Mouse (Mus musculus) heart, embryonic 16.5 days (tissue): ENCODE data around the gene Cadm2. TPM values are rescaled to one million over a fixed set of nuclear protein-coding genes. Genes with fewer than 3 reads are reported as not detected.

Experiments used
- ATAC-seq: fragments of 200-750 bp; cut with Nextera tagmentation; replicated peaks from 2 replicates; pipeline ENCODE4 v1.8.0; 2017; ENCODE audit warnings: moderate number of reproducible peaks; ENCODE audit not compliant: insufficient read depth, low FRiP score; ENCODE audit errors: extremely low read depth
- H3K27ac ChIP-seq: fragments of 300-500 bp; sonication (generic); 2 replicates; pipeline ENCODE4 v1.5.1; 2014; ENCODE audit warnings: mild to moderate bottlenecking, low read length, control low read depth, moderate library complexity
- H3K27me3 ChIP-seq: fragments of 300-500 bp; sonication (generic); 2 replicates; pipeline ENCODE4 v1.6.1; 2014; ENCODE audit warnings: low read length, mixed read lengths; ENCODE audit not compliant: control insufficient read depth, insufficient read depth
- H3K36me3 ChIP-seq: fragments of 300-500 bp; sonication (generic); 2 replicates; pipeline ENCODE4 v1.6.1; 2014; ENCODE audit not compliant: control insufficient read depth, insufficient read depth
- H3K4me1 ChIP-seq: fragments of 300-500 bp; sonication (generic); 2 replicates; pipeline ENCODE4 v1.6.1; 2014; ENCODE audit warnings: low read length, mixed read lengths; ENCODE audit not compliant: control insufficient read depth, insufficient read depth
- H3K4me2 ChIP-seq: fragments of 300-500 bp; sonication (generic); 2 replicates; pipeline ENCODE4 v1.6.1; 2014; ENCODE audit warnings: low read depth, mild to moderate bottlenecking, control low read depth, low read length
- H3K4me3 ChIP-seq: fragments of 300-500 bp; sonication (generic); 2 replicates; pipeline ENCODE4 v1.5.1; 2014; ENCODE audit warnings: mild to moderate bottlenecking, control low read depth, low read length
- H3K9ac ChIP-seq: fragments of 300-500 bp; sonication (generic); 2 replicates; pipeline ENCODE4 v1.6.1; 2014; ENCODE audit warnings: low read length, control low read depth
- H3K9me3 ChIP-seq: fragments of 300-500 bp; sonication (generic); replicated peaks from 2 replicates; pipeline ENCODE4 v1.6.1; 2016; ENCODE audit warnings: low read length; ENCODE audit not compliant: control insufficient read depth
- WGBS: fragments of 180-500 bp; shearing (Covaris S2); extraction: QIAGEN DNeasy Blood & Tissue Kit; methylation state at CpG from one replicate; pipeline ENCODE4 v1.1.7; 2014; 5-methylcytosine and 5-hydroxymethylcytosine counted together
- polyA plus RNA-seq: library from polyadenylated mRNA; unstranded; fragments of >200 nt; fragmentation: Nextera tagmentation; extraction: Ambion mirVana; gene quantifications from 2 replicates; pipeline ENCODE4 v1.2.1, GENCODE M21; 2015

Gene Cadm2
- polyA plus RNA-seq, 1 experiment from 2014 or later = 0.20 TPM

GRCm38 (mm10) chr16:67410482-67410881, 210.2 kb downstream of the Cadm2 start:
- H3K4me2 ChIP-seq = no peak overlapping the region
- H3K27me3 ChIP-seq = no peaks in the 10 kb centered on the region
- H3K4me3 ChIP-seq = no peak overlapping the region
- WGBS = 67% methylated on average over 2 of the region's 2 CpGs
- H3K36me3 ChIP-seq = no peaks in the 10 kb centered on the region
- H3K27ac ChIP-seq = no peak overlapping the region
- H3K9me3 ChIP-seq = no peaks in the 10 kb centered on the region
- no peaks in the 10 kb centered on the region for H3K4me1 ChIP-seq
- no peak for ATAC-seq
- H3K9ac ChIP-seq = no peak overlapping the region

GRCm38 (mm10) chr16:67367745-67368144, 253.0 kb downstream of the Cadm2 start:
- no peaks in the 10 kb centered on the region for H3K4me1 ChIP-seq
- WGBS = 67% methylated on average over 2 of the region's 2 CpGs
- H3K4me3 ChIP-seq = no peak overlapping the region
- no peaks in the 10 kb centered on the region for H3K36me3 ChIP-seq
- H3K4me2 ChIP-seq = no peak overlapping the region
- no peak overlapping the region for H3K9ac ChIP-seq
- H3K9me3 ChIP-seq = no peaks in the 10 kb centered on the region
- H3K27ac ChIP-seq = no peak overlapping the region
- H3K27me3 ChIP-seq = no peaks in the 10 kb centered on the region
- ATAC-seq = no peak

DNA sequence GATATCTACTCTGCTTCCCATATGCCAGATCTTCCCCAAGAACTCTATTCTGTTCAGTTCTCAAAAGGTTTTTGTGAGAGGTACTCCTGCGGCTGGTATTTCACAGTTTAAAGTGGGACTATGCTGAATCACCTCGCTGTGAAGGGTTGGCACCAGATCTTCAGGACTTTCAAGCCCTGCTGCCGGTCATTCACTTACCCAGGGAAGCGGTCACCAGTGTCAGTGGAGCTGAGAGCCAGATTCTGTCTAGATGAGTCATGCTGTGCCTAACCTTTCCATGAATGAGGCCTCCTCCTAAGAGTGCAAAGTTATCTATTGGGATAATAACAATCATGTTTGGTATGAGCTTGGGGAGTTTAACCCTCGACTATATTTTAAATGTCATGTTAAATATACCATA, 272.7 kb downstream of the Cadm2 start:
- Histone ChIP-seq H3K4me3 (no peak overlapping the region), H3K9me3 (no peaks in the 10 kb centered on the region), H3K36me3 (no peaks in the 10 kb centered on the region), H3K9ac (no peak overlapping the region), H3K27me3 (no peaks in the 10 kb centered on the region), H3K27ac (no peak overlapping the region), H3K4me2 (no peak overlapping the region), H3K4me1 (no peaks in the 10 kb centered on the region)
- no peak for ATAC-seq
- 66% methylated on average over 5 of the region's 5 CpGs for WGBS

DNA sequence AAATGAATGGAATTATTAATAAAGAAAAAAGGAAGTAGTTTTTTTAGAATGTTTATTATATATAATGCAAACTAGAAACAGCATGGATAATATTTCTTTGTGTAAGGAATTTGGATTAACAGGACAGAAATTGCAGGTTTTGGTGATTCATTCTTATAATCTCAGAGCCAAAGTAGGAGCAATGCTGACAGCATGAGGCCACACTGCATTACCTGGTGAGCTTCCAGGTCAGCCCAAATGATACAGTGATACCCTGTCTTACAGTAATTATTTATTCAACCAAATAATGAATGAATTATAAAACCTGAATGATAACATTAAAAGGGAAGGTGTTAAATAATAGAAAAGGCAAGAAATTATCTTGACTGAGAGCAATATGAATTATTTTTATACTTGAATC, 273.1 kb downstream of the Cadm2 start:
- Histone ChIP-seq H3K36me3 (no peaks in the 10 kb centered on the region), H3K9ac (no peak overlapping the region), H3K4me1 (no peaks in the 10 kb centered on the region), H3K9me3 (no peaks in the 10 kb centered on the region), H3K4me3 (no peak overlapping the region), H3K27me3 (no peaks in the 10 kb centered on the region), H3K4me2 (no peak overlapping the region), H3K27ac (no peak overlapping the region)
- no peak for ATAC-seq

DNA sequence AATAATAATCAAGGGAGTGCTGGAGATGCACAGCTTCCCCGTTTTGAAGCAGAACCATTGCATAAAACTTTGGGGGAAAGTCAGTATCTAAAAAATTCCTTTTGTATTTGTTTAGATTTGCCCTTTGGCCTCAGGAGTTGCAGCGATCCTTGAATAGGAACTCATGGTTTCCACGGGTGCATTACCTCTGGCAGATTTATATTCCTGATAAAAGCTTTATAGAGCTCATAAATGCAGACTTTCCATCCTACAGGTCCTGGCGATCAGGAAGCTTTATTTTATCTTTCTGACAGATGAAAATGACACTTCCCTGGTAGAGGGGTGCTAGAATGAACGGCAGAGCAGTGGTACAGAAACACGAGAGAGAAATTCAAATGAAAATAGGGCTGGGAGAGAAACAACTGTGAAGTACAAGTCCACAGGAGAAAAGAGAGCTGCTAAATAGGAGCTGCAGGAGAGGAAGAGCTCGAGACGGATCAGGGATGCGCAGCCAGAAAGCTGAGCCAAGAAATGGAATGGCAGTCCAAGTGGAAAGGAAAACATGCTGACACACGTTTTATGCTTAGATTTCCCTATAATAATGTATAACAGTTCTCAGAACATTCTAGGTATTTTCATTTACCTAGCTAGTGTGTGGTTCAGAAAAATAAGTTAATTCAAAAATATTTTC, 274.0 kb downstream of the Cadm2 start:
- no peak for ATAC-seq
- no peaks in the 10 kb centered on the region for H3K27me3 ChIP-seq
- no peak overlapping the region for H3K9ac ChIP-seq
- no peaks in the 10 kb centered on the region for H3K36me3 ChIP-seq
- no peak overlapping the region for H3K4me3 ChIP-seq
- no peaks in the 10 kb centered on the region for H3K4me1 ChIP-seq
- no peak overlapping the region for H3K27ac ChIP-seq
- no peak overlapping the region for H3K4me2 ChIP-seq
- no peaks in the 10 kb centered on the region for H3K9me3 ChIP-seq
- 57% methylated on average over 10 of the region's 10 CpGs for WGBS

DNA sequence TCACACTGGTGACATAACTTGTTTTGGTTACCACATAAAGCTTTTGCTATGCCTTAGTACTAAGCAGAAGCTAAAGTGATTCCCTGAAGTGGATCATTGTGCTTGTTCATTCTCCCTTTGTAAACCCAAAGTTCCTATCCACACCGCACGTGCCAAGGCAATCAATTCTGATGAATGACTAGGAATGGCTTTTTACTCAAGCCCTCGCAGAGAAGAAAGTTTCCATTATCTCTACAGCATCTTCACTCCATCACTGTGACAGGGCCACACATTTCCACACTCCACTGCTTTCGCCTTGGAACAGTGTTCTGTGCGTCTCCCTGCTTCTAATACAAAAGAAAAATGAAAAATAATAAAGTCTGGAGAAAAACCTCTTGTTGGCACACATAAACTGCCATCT, 276.5 kb downstream of the Cadm2 start:
- Histone ChIP-seq H3K9ac (no peak overlapping the region), H3K4me3 (no peak overlapping the region), H3K9me3 (no peaks in the 10 kb centered on the region), H3K36me3 (no peaks in the 10 kb centered on the region), H3K4me1 (no peaks in the 10 kb centered on the region), H3K27me3 (no peaks in the 10 kb centered on the region), H3K27ac (no peak overlapping the region), H3K4me2 (no peak overlapping the region)
- ATAC-seq = no peak
- 54% methylated on average over 5 of the region's 5 CpGs for WGBS

GRCm38 (mm10) chr16:67311033-67311432, 309.7 kb downstream of the Cadm2 start:
- H3K9ac ChIP-seq = no peak overlapping the region
- H3K4me1 ChIP-seq = no peaks in the 10 kb centered on the region
- H3K27me3 ChIP-seq = no peaks in the 10 kb centered on the region
- H3K9me3 ChIP-seq = no peaks in the 10 kb centered on the region
- no peaks in the 10 kb centered on the region for H3K36me3 ChIP-seq
- H3K4me2 ChIP-seq = no peak overlapping the region
- no peak overlapping the region for H3K27ac ChIP-seq
- no peak for ATAC-seq
- H3K4me3 ChIP-seq = no peak overlapping the region
- WGBS = 85% methylated on average over 2 of the region's 2 CpGs

DNA sequence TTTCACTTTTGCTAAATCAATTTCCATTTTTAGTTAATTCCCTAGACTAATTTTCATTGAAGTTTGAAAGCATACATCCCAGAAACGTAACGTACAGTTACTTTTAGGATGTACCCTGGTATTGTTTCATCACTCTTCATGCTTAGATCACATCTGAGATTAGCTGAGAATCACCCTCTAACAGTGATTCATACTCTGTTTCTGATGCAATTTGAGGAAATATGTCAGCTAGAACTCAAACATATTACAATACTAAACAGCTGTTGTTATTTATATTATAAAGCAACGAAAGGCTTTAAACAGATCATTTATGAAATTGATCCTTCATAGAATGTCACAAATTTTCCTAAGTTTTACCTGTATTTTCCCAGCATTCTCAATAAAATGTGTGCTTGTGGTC, 336.0 kb downstream of the Cadm2 start:
- no peaks in the 10 kb centered on the region for H3K4me1 ChIP-seq
- no peak for ATAC-seq
- no peaks in the 10 kb centered on the region for H3K27me3 ChIP-seq
- no peak overlapping the region for H3K27ac ChIP-seq
- H3K9me3 ChIP-seq = no peaks in the 10 kb centered on the region
- no peak overlapping the region for H3K4me2 ChIP-seq
- H3K9ac ChIP-seq = no peak overlapping the region
- no peaks in the 10 kb centered on the region for H3K36me3 ChIP-seq
- WGBS = 81% methylated on average over 3 of the region's 3 CpGs
- H3K4me3 ChIP-seq = no peak overlapping the region

GRCm38 (mm10) chr16:67243598-67243997, 377.1 kb downstream of the Cadm2 start:
- no peak for ATAC-seq
- Histone ChIP-seq H3K27ac (no peak overlapping the region), H3K36me3 (no peaks in the 10 kb centered on the region), H3K9me3 (no peaks in the 10 kb centered on the region), H3K4me1 (no peaks in the 10 kb centered on the region), H3K27me3 (no peaks in the 10 kb centered on the region), H3K4me3 (no peak overlapping the region), H3K9ac (no peak overlapping the region), H3K4me2 (no peak overlapping the region)
- WGBS = 73% methylated on average over 5 of the region's 5 CpGs
